Mouse (Mus musculus): ENCODE measurements around the gene Dusp5. TPM values are rescaled to one million over a fixed set of nuclear protein-coding genes. Genes with fewer than 3 reads are reported as not detected.
"Not testable (repeated sequence)": the region's sequence is repeated elsewhere in the genome, so short reads cannot be mapped to it uniquely, and the experiment has no call there.

The Dusp5 gene
- polyA plus RNA-seq, 1 experiment: 46.7 TPM

DNA sequence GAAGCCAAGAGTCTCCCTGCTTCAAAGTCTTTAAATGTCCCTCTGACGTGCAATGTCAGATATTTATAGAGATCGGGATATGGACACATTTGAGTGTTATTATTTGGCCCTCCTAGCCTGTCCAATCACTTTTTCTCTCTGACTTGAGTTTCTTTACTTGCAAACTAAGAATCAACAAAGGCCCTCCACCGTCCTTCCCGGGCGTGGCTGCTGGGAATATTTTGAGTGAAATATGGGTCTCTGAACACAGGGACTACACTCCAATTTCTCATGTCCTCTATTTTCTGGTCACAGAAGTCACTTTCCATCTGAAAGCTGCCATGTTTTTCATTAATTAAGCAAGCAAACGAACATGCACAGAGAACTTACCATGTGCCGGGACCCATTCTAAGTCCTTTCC, 45.6 kb downstream of the Dusp5 start:
- Histone ChIP-seq H3K36me3 (ENCODE audit: control insufficient read depth, insufficient read depth, low read length) (no peaks in the 10 kb centered on the region), H3K27ac (ENCODE audit: control insufficient read depth, insufficient read depth, low read length) (no peak overlapping the region), H3K4me1 (replicated peaks; ENCODE audit: control insufficient read depth, insufficient read depth, low read length) (peaks cover 6% of the 10 kb centered on the region), H3K4me3 (ENCODE audit: control insufficient read depth, insufficient read depth, low read length) (no peak overlapping the region), H3K27me3 (ENCODE audit: control insufficient read depth, insufficient read depth, low read length) (no peaks in the 10 kb centered on the region)
- no peak for DNase-seq
- WGBS: 98% methylated on average over 7 of the region's 7 CpGs
- TF ChIP-seq POLR2A (IDR thresholded peaks at IDR 0.05; ENCODE audit: control insufficient read depth, extremely low read depth, insufficient read depth, low read length, poor library complexity) (no peak), CTCF (IDR thresholded peaks at IDR 0.05; ENCODE audit: borderline replicate concordance, control insufficient read depth, extremely low read depth, insufficient read depth, low read length, poor library complexity) (no peak)

DNA sequence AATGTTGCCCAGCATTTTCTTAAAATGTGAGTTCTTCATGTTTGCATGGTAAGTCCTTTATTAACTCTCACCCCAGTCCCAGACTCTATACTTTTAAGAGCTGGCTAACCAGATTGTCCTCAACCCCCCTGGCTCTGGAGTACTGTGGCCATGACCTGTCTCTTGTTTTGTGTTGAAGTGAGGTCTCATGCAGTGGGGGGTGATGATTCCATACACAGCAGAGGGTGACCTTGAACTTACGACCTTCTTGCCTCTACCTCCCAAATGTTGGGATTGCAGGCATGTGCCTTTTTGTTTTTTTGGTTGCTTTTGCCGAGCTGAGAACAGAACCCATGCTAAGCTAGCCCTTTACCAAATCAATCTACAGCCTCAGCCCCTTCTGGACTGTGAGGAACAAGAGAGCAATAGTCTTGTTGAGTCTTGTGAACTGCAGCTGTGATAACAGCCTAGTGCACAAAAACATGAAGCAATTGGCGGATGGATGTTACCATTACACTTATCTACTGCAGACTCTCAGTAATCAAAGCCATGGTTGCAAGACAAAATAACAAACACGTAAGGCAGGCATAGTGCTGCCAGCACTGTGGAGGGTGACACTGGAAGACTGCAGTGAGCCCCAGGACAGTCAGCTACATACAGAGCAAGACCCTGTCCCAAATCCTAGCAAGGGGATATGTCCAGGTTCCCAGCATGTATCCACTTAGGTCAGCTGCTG, 46.5 kb downstream of the Dusp5 start:
- H3K36me3 ChIP-seq (ENCODE audit: control insufficient read depth, insufficient read depth, low read length): no peaks in the 10 kb centered on the region
- peaks cover 6% of the 10 kb centered on the region for H3K4me1 ChIP-seq (replicated peaks; ENCODE audit: control insufficient read depth, insufficient read depth, low read length)
- H3K4me3 ChIP-seq (ENCODE audit: control insufficient read depth, insufficient read depth, low read length): no peak overlapping the region
- TF ChIP-seq POLR2A (IDR thresholded peaks at IDR 0.05; ENCODE audit: control insufficient read depth, extremely low read depth, insufficient read depth, low read length, poor library complexity) (no peak), CTCF (IDR thresholded peaks at IDR 0.05; ENCODE audit: borderline replicate concordance, control insufficient read depth, extremely low read depth, insufficient read depth, low read length, poor library complexity) (no peak)
- 95% methylated on average over 4 of the region's 4 CpGs for WGBS
- no peak overlapping the region for H3K27ac ChIP-seq (ENCODE audit: control insufficient read depth, insufficient read depth, low read length)
- DNase-seq: no peak
- no peaks in the 10 kb centered on the region for H3K27me3 ChIP-seq (ENCODE audit: control insufficient read depth, insufficient read depth, low read length)

DNA sequence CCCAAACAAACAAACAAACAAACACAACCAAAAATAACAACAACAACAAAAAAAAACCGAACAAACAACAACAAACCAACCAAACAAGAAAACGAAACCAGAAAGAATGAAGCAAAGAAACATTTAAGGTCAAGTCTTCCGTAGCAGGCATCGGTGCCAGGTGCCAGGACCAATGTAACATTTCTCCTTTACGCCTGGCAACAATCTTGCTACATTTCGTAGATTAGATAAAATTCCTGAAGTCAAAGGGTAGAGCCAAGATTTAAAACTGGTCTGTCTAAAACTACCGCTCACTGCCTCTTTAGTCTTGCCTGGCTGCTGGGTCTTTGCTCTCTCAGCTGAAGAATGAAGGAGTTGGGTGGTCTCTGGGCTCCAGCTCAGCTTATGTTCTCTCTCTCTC, 47.2 kb downstream of the Dusp5 start:
- no peak overlapping the region for H3K4me3 ChIP-seq (ENCODE audit: control insufficient read depth, insufficient read depth, low read length)
- H3K36me3 ChIP-seq (ENCODE audit: control insufficient read depth, insufficient read depth, low read length): no peaks in the 10 kb centered on the region
- peaks cover 6% of the 10 kb centered on the region for H3K4me1 ChIP-seq (replicated peaks; ENCODE audit: control insufficient read depth, insufficient read depth, low read length)
- no peaks in the 10 kb centered on the region for H3K27me3 ChIP-seq (ENCODE audit: control insufficient read depth, insufficient read depth, low read length)
- no peak for DNase-seq
- TF ChIP-seq CTCF (IDR thresholded peaks at IDR 0.05; ENCODE audit: borderline replicate concordance, control insufficient read depth, extremely low read depth, insufficient read depth, low read length, poor library complexity) (no peak), POLR2A (IDR thresholded peaks at IDR 0.05; ENCODE audit: control insufficient read depth, extremely low read depth, insufficient read depth, low read length, poor library complexity) (no peak)
- H3K27ac ChIP-seq (ENCODE audit: control insufficient read depth, insufficient read depth, low read length): no peak overlapping the region
- WGBS: 94% methylated on average over 7 of the region's 7 CpGs

DNA sequence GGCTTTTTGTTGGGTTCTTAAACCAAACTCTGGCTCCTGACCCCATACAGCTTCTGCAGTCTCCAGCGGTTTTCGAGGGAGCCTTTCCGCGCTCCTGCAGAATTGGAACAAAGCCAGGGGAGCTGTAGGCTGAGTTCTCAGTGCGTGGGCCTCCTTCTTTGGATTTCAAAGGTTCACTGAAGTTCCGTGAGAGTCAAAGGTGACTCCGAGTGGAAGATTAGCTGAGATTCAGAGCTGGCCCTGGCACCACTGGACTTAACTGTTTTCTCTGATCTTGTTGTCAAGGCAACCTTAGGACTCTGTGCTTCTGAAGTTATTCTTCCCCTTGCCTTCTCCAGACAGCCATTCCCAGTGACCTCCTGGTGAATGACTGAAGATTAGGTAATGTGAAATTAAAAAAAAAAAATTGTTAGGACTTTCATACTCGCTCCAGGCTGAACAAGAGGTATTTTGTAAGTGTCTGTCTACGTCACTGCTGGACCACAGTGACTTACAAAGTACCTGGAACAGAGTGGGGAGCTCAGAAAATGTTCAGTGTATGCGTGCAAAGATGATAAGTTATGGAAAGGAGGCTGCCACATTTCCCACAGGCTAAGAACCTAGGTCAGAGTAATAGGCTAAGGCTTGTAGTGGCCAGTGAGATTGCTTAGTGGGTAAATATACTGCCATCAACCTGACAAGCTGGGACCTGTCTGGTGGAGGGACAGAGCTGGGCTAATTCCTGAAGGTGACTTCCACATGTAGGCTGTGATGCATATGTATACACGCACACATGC, 48.3 kb downstream of the Dusp5 start:
- Histone ChIP-seq H3K4me3 (ENCODE audit: control insufficient read depth, insufficient read depth, low read length) (no peak overlapping the region), H3K27ac (ENCODE audit: control insufficient read depth, insufficient read depth, low read length) (no peak overlapping the region), H3K36me3 (ENCODE audit: control insufficient read depth, insufficient read depth, low read length) (no peaks in the 10 kb centered on the region), H3K27me3 (ENCODE audit: control insufficient read depth, insufficient read depth, low read length) (no peaks in the 10 kb centered on the region), H3K4me1 (replicated peaks; ENCODE audit: control insufficient read depth, insufficient read depth, low read length) (no peaks in the 10 kb centered on the region)
- WGBS: 94% methylated on average over 11 of the region's 11 CpGs
- TF ChIP-seq POLR2A (IDR thresholded peaks at IDR 0.05; ENCODE audit: control insufficient read depth, extremely low read depth, insufficient read depth, low read length, poor library complexity) (no peak), CTCF (IDR thresholded peaks at IDR 0.05; ENCODE audit: borderline replicate concordance, control insufficient read depth, extremely low read depth, insufficient read depth, low read length, poor library complexity) (no peak)
- DNase-seq: no peak

DNA sequence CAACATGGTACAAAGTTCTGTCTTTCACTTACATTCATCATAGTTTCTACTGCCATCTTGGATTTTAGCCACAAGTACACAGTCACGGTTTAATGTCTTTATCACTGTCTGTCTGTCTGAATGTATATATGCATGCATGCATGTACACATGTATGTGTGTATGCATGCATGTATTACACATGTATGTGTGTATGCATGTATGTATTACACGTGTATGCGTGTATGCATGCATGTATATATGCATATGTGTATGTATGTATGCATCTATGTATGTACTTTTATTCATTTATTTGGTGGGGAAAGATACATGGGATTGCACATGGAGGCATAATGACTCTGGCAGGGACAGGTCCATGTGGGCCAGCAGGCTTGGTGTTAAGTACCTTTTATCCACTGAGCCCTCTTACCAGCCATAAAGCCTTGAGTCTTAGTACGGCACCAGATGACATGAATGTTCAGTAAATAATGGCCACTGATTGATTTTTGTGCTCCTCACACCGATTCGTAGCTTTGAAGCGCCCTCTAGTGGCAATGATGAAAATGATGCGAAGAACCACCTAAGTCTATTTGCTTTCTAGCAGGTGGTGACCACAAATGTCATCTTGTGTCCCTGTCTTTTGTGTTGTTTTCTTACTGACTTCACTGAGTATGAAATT, 49.8 kb downstream of the Dusp5 start:
- Histone ChIP-seq H3K4me1 (replicated peaks; ENCODE audit: control insufficient read depth, insufficient read depth, low read length) (no peaks in the 10 kb centered on the region), H3K4me3 (ENCODE audit: control insufficient read depth, insufficient read depth, low read length) (no peak overlapping the region), H3K27me3 (ENCODE audit: control insufficient read depth, insufficient read depth, low read length) (no peaks in the 10 kb centered on the region), H3K27ac (ENCODE audit: control insufficient read depth, insufficient read depth, low read length) (no peak overlapping the region), H3K36me3 (ENCODE audit: control insufficient read depth, insufficient read depth, low read length) (no peaks in the 10 kb centered on the region)
- DNase-seq: peak; percentile 69
- WGBS: 18% methylated on average over 8 of the region's 8 CpGs
- TF ChIP-seq CTCF (IDR thresholded peaks at IDR 0.05; ENCODE audit: borderline replicate concordance, control insufficient read depth, extremely low read depth, insufficient read depth, low read length, poor library complexity) (no peak), POLR2A (IDR thresholded peaks at IDR 0.05; ENCODE audit: control insufficient read depth, extremely low read depth, insufficient read depth, low read length, poor library complexity) (no peak)

GRCm38 (mm10) chr19:53580271-53580670, 51.4 kb downstream of the Dusp5 start:
- 94% methylated on average over 8 of the region's 8 CpGs for WGBS
- H3K4me1 ChIP-seq (replicated peaks; ENCODE audit: control insufficient read depth, insufficient read depth, low read length); H3K4me3 ChIP-seq (ENCODE audit: control insufficient read depth, insufficient read depth, low read length); H3K27ac ChIP-seq (ENCODE audit: control insufficient read depth, insufficient read depth, low read length); H3K27me3 ChIP-seq (ENCODE audit: control insufficient read depth, insufficient read depth, low read length); DNase-seq; H3K36me3 ChIP-seq (ENCODE audit: control insufficient read depth, insufficient read depth, low read length): not testable (repeated sequence)

DNA sequence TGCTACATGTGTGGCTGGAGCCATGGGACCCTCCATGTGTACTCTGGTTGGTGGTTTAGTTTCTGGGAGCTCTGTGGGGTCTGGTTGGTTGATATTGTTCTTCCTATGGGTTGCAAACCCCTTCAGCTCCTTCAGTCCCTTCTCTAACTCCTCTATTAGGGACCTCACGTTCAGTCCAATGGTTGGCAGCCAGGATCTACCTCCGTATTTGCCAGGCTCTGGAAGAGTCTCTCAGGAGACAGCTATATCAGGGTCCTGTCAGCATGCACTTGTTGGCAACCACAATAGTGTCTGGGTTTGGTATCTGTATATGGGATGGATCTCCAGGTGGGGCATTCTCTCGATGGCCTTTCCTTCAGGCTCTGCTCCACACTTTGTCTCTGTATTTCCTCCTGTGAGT, 58.8 kb downstream of the Dusp5 start:
- 99% methylated on average over 3 of the region's 3 CpGs for WGBS

DNA sequence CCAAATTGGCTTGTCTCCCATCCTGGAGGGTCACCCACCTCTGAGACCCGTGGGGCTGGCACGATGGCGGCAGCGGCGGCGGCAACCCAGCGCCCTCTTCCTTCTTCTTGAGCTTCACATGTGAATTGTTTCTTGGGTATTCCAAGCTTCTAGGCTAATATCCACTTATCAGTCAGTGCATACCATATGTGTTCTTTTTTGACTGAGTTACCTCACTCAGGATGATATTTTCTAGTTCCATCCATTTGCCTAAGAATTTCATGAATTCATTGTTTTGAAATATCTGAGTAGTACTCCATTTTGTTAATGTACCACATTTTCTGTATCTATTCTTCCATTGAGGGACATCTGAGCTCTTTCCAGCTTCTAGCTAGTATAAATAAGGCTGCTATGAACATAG, 60.1 kb downstream of the Dusp5 start, which contains the start of gene Nutf2-ps1:
TSS of gene Nutf2-ps1 (minus strand) at position 101 of the 400 bp plus-strand sequence.
- H3K27me3 ChIP-seq (ENCODE audit: control insufficient read depth, insufficient read depth, low read length); H3K36me3 ChIP-seq (ENCODE audit: control insufficient read depth, insufficient read depth, low read length); H3K27ac ChIP-seq (ENCODE audit: control insufficient read depth, insufficient read depth, low read length); H3K4me1 ChIP-seq (replicated peaks; ENCODE audit: control insufficient read depth, insufficient read depth, low read length); DNase-seq; H3K4me3 ChIP-seq (ENCODE audit: control insufficient read depth, insufficient read depth, low read length): not testable (repeated sequence)
- WGBS: 98% methylated on average over 7 of the region's 7 CpGs

More for the DNA sequence above, 58.8 kb downstream of the Dusp5 start:
- H3K27me3 ChIP-seq (ENCODE audit: control insufficient read depth, insufficient read depth, low read length); H3K36me3 ChIP-seq (ENCODE audit: control insufficient read depth, insufficient read depth, low read length); H3K4me3 ChIP-seq (ENCODE audit: control insufficient read depth, insufficient read depth, low read length); H3K4me1 ChIP-seq (replicated peaks; ENCODE audit: control insufficient read depth, insufficient read depth, low read length); H3K27ac ChIP-seq (ENCODE audit: control insufficient read depth, insufficient read depth, low read length); DNase-seq: not testable (repeated sequence)

Data from thymus, adult 2 months (tissue).